Mouse (Mus musculus) spleen, embryonic (tissue): ENCODE data around the gene Rpl36al.
"Not testable (repeated sequence)": the region's sequence is repeated elsewhere in the genome, so short reads cannot be mapped to it uniquely, and the experiment has no call there.

ENCODE experiments used
- CTCF ChIA-PET: fragments of 350-600 bp; sonication (Branson Sonifier 250); formaldehyde crosslinking; loops from one replicate; lab custom pipeline; 2022; lab: Charles Lee

Rpl36al gene

GRCm38 (mm10) chr12:69159578-69159940 is 24.3 kb downstream of the Rpl36al start:
- CTCF ChIA-PET = interaction anchor here (0.7 kb wide), 1 partner anchor 29 kb away, joined by 5 read pairs; no protein-coding TSS in a partner anchor

GRCm38 (mm10) chr12:69158765-69159577 is 24.9 kb downstream of the Rpl36al start, which contains the start of gene Rps29:
Gene Rps29 (minus strand): TSS chr12:69159186.
- CTCF ChIA-PET = not testable (repeated sequence)

GRCm38 (mm10) chr12:69158366-69158764 is 25.5 kb downstream of the Rpl36al start:
- CTCF ChIA-PET = no interaction called here

- CTCF ChIA-PET = interaction anchor here (0.6 kb wide), 1 partner anchor 11 kb away, joined by 22 read pairs; no protein-coding TSS in a partner anchor
Observed at GRCm38 (mm10) chr12:69157107-69157506, 26.8 kb downstream of the Rpl36al start.

GRCm38 (mm10) chr12:69156436-69156835 is 27.4 kb downstream of the Rpl36al start:
- CTCF ChIA-PET = interaction anchor here (0.6 kb wide), 1 partner anchor 22 kb away, joined by 5 read pairs; no protein-coding TSS in a partner anchor

GRCm38 (mm10) chr12:69155923-69156322 is 28.0 kb downstream of the Rpl36al start:
- CTCF ChIA-PET = interaction anchor here (0.6 kb wide), 1 partner anchor 23 kb away, joined by 5 read pairs; no protein-coding TSS in a partner anchor

- CTCF ChIA-PET = no interaction called here
Observed at GRCm38 (mm10) chr12:69150049-69150448, 33.8 kb downstream of the Rpl36al start.

- CTCF ChIA-PET = no interaction called here
Observed at GRCm38 (mm10) chr12:69147166-69147735, 36.6 kb downstream of the Rpl36al start.

- CTCF ChIA-PET = no interaction called here
Observed at GRCm38 (mm10) chr12:69143460-69143859, 40.4 kb downstream of the Rpl36al start.

- CTCF ChIA-PET = interaction anchor here (0.6 kb wide), 1 partner anchor 797 kb away, joined by 4 read pairs; no protein-coding TSS in a partner anchor
Observed at GRCm38 (mm10) chr12:69139841-69140240, 44.0 kb downstream of the Rpl36al start.

GRCm38 (mm10) chr12:69139201-69139600 is 44.7 kb downstream of the Rpl36al start:
- CTCF ChIA-PET = no interaction called here
